Comparison of ENCODE assay signal across 8 mouse cellular contexts in genomic region chr9:37544447-37545165, GRCm38 (mm10). TPM values are rescaled to one million over a fixed set of nuclear protein-coding genes. Genes with fewer than 3 reads are reported as not detected.
DNase-seq lines count a peak whose midpoint lies in the region; ATAC-seq and TF ChIP-seq lines count a peak whose summit lies in the region.

No protein-coding gene starts in this region.

- 1% methylated on average over 29 of the region's 29 CpGs for WGBS in embryonic facial prominence, embryonic 11.5 days
- WGBS in heart, embryonic 13.5 days: 3% methylated on average over 29 of the region's 29 CpGs
- 2% methylated on average over 29 of the region's 29 CpGs for WGBS in kidney, embryonic 15.5 days
- 5% methylated on average over 29 of the region's 29 CpGs for WGBS in liver, embryonic 14.5 days (ENCODE audit: insufficient replicate concordance)

- H3K36me3 ChIP-seq in embryonic facial prominence, embryonic 11.5 days (replicated peaks; ENCODE audit: control insufficient read depth, insufficient read depth, low read depth, low read length): no peaks in the 10 kb centered on the region
- no peaks in the 10 kb centered on the region; the same call in 1 of the 2 replicates for H3K36me3 ChIP-seq in heart, embryonic 13.5 days
- H3K36me3 ChIP-seq in kidney, embryonic 15.5 days: no peaks in the 10 kb centered on the region
- H3K36me3 ChIP-seq in liver, embryonic 14.5 days (replicated peaks; ENCODE audit: control insufficient read depth, insufficient read depth, low read depth): no peaks in the 10 kb centered on the region

- ATAC-seq in embryonic facial prominence, embryonic 11.5 days (replicated peaks; ENCODE audit: insufficient number of reproducible peaks, low FRiP score, low TSS enrichment, low read depth): peak; percentile 21; the same call in 1 of the 2 replicates
- no peak; the same call in 1 of the 2 replicates for ATAC-seq in heart, embryonic 13.5 days (ENCODE audit: extremely low read depth, insufficient number of reproducible peaks, low FRiP score, low TSS enrichment)
- peak; percentile 76 for ATAC-seq in kidney, embryonic 15.5 days (replicated peaks; ENCODE audit: low FRiP score)
- ATAC-seq in liver, embryonic 14.5 days (ENCODE audit: insufficient read depth): peak; percentile 56

- peak overlapping the region; percentile 23 for H3K4me2 ChIP-seq in embryonic facial prominence, embryonic 11.5 days (ENCODE audit: low read depth, low read length)
- H3K4me2 ChIP-seq in heart, embryonic 13.5 days: peak overlapping the region; percentile 88
- peak overlapping the region; percentile 75 for H3K4me2 ChIP-seq in kidney, embryonic 15.5 days
- H3K4me2 ChIP-seq in liver, embryonic 14.5 days (ENCODE audit: low read depth): peak overlapping the region; percentile 67

- TF ChIP-seq CTCF in liver, embryonic 14.5 days (IDR thresholded peaks at IDR 0.05; ENCODE audit: low read depth): peak; percentile 80

- H3K27ac ChIP-seq in embryonic facial prominence, embryonic 11.5 days (replicated peaks; ENCODE audit: low read depth, low read length): no peak overlapping the region
- no peak overlapping the region; the same call in 1 of the 2 replicates for H3K27ac ChIP-seq in heart, embryonic 13.5 days (replicated peaks)
- no peak overlapping the region for H3K27ac ChIP-seq in kidney, embryonic 15.5 days
- H3K27ac ChIP-seq in liver, embryonic 14.5 days: no peak overlapping the region

- TF ChIP-seq EP300 in liver, embryonic 14.5 days (IDR thresholded peaks at IDR 0.05; ENCODE audit: low read depth): no peak

- no peak overlapping the region for H3K9ac ChIP-seq in embryonic facial prominence, embryonic 11.5 days (replicated peaks; ENCODE audit: low read length)
- H3K9ac ChIP-seq in heart, embryonic 13.5 days: peak overlapping the region; percentile 69
- 0 out of 2 replicates have a peak overlapping the region, but pooled peaks have one; percentile 8 for H3K9ac ChIP-seq in kidney, embryonic 15.5 days
- no peak overlapping the region for H3K9ac ChIP-seq in liver, embryonic 14.5 days (replicated peaks)

- peaks cover 15% of the 10 kb centered on the region for H3K27me3 ChIP-seq in embryonic facial prominence, embryonic 11.5 days (ENCODE audit: control insufficient read depth, insufficient read depth, low read length)
- H3K27me3 ChIP-seq in heart, embryonic 13.5 days (replicated peaks): peaks cover 51% of the 10 kb centered on the region
- H3K27me3 ChIP-seq in kidney, embryonic 15.5 days: peaks cover 60% of the 10 kb centered on the region
- H3K27me3 ChIP-seq in liver, embryonic 14.5 days (ENCODE audit: control insufficient read depth, insufficient read depth, low read length): peaks cover 7% of the 10 kb centered on the region; the same call in 1 of the 2 replicates

- peak overlapping the region; percentile 19; the same call in 1 of the 2 replicates for H3K4me3 ChIP-seq in embryonic facial prominence, embryonic 11.5 days (ENCODE audit: low read depth, low read length)
- peak overlapping the region; percentile 55 for H3K4me3 ChIP-seq in heart, embryonic 13.5 days
- peak overlapping the region; percentile 44 for H3K4me3 ChIP-seq in kidney, embryonic 15.5 days (replicated peaks)
- H3K4me3 ChIP-seq in liver, embryonic 14.5 days (ENCODE audit: insufficient read depth in 1 of 2, low read depth in 2 of 2, low read length in 2 of 2): peak overlapping the region; percentile 37 to 44

- no peaks in the 10 kb centered on the region for H3K9me3 ChIP-seq in embryonic facial prominence, embryonic 11.5 days (replicated peaks; ENCODE audit: control insufficient read depth, low read length)
- no peaks in the 10 kb centered on the region for H3K9me3 ChIP-seq in heart, embryonic 13.5 days
- no peaks in the 10 kb centered on the region for H3K9me3 ChIP-seq in kidney, embryonic 15.5 days (replicated peaks)
- H3K9me3 ChIP-seq in liver, embryonic 14.5 days (ENCODE audit: control insufficient read depth, low read length): no peaks in the 10 kb centered on the region

- peak; percentile 77 for DNase-seq in A20 (ENCODE audit: low read depth, low spot score)
- peak; percentile 80 for DNase-seq in adrenal gland, adult 2 months
- DNase-seq in embryonic facial prominence, embryonic 11.5 days (ENCODE audit: low spot score): peak; percentile 79
- no peak for DNase-seq in liver, embryonic 14.5 days (ENCODE audit: low read depth in 3 of 3, low spot score in 3 of 3)
- DNase-seq in natural killer cell, adult 2 months (ENCODE audit: low spot score in 2 of 2): peak; percentile 29 to 51
- peak; percentile 82 for DNase-seq in testis, postnatal 10 days (ENCODE audit: low spot score)

- H3K4me1 ChIP-seq in embryonic facial prominence, embryonic 11.5 days (ENCODE audit: control insufficient read depth, insufficient read depth, low read length): no peaks in the 10 kb centered on the region
- H3K4me1 ChIP-seq in heart, embryonic 13.5 days: peaks cover 26% of the 10 kb centered on the region
- H3K4me1 ChIP-seq in kidney, embryonic 15.5 days: peaks cover 24% of the 10 kb centered on the region
- H3K4me1 ChIP-seq in liver, embryonic 14.5 days (replicated peaks; ENCODE audit: control insufficient read depth in 2 of 2, insufficient read depth in 2 of 2, low read length in 1 of 2): peaks cover 0 to 3% of the 10 kb centered on the region in 2 experiments; a peak in 1 of 4 replicates

RNA-seq across cellular contexts. Expression of gene Vsig2, which starts 5.6 kb away (rescaled TPM):
- total RNA-seq in adrenal gland, adult 2 months (2021): 1 to 10 TPM; 1.8 to 3.0 TPM
- polyA plus RNA-seq in adrenal gland, adult 2 months (2012; rRNA removed): 8.8 and 8.9 TPM in 2 replicates
- polyA plus RNA-seq in embryonic facial prominence, embryonic 11.5 days (2014; fragmentation: Nextera tagmentation; extraction: Ambion mirVana): 0.49 TPM in 1 of 2 replicates, not detected in the other
- polyA plus RNA-seq in heart, embryonic 13.5 days (2015; fragmentation: Nextera tagmentation; extraction: Ambion mirVana): 1.4 and 1.6 TPM in 2 replicates
- 0.91 and 1.4 TPM in 2 replicates for polyA plus RNA-seq in kidney, embryonic 15.5 days (2015; fragmentation: Nextera tagmentation; extraction: Ambion mirVana)
- polyA plus RNA-seq in liver, embryonic 14.5 days (2012; rRNA removed): 0.70 and 0.81 TPM in 2 replicates
- polyA plus RNA-seq in liver, embryonic 14.5 days (2014; fragmentation: Nextera tagmentation; extraction: Ambion mirVana): 0.36 TPM in 1 of 2 replicates, not detected in the other

RNA-seq across cellular contexts. Expression of gene Nrgn, which starts 8.1 kb away (rescaled TPM):
- total RNA-seq in adrenal gland, adult 2 months (2021): 1 to 10 TPM; 1.5 to 2.8 TPM
- polyA plus RNA-seq in adrenal gland, adult 2 months (2012; rRNA removed): 1.9 and 3.8 TPM in 2 replicates
- 1.9 and 3.4 TPM in 2 replicates for polyA plus RNA-seq in embryonic facial prominence, embryonic 11.5 days (2014; fragmentation: Nextera tagmentation; extraction: Ambion mirVana)
- polyA plus RNA-seq in heart, embryonic 13.5 days (2015; fragmentation: Nextera tagmentation; extraction: Ambion mirVana): 5.5 and 5.8 TPM in 2 replicates
- polyA plus RNA-seq in kidney, embryonic 15.5 days (2015; fragmentation: Nextera tagmentation; extraction: Ambion mirVana): 3.4 and 4.2 TPM in 2 replicates
- polyA plus RNA-seq in liver, embryonic 14.5 days (2012; rRNA removed): 5.4 and 7.1 TPM in 2 replicates
- polyA plus RNA-seq in liver, embryonic 14.5 days (2014; fragmentation: Nextera tagmentation; extraction: Ambion mirVana): 5.4 and 7.6 TPM in 2 replicates

RNA-seq across cellular contexts. Expression of gene Siae, which starts 10.9 kb away (rescaled TPM):
- 10 to 100 TPM; 16.5 to 17.7 TPM for total RNA-seq in adrenal gland, adult 2 months (2021)
- polyA plus RNA-seq in adrenal gland, adult 2 months (2012; rRNA removed): 4.5 and 4.9 TPM in 2 replicates
- polyA plus RNA-seq in embryonic facial prominence, embryonic 11.5 days (2014; fragmentation: Nextera tagmentation; extraction: Ambion mirVana): 5.8 and 8.0 TPM in 2 replicates
- 9.6 and 10.1 TPM in 2 replicates for polyA plus RNA-seq in heart, embryonic 13.5 days (2015; fragmentation: Nextera tagmentation; extraction: Ambion mirVana)
- 9.5 and 9.6 TPM in 2 replicates for polyA plus RNA-seq in kidney, embryonic 15.5 days (2015; fragmentation: Nextera tagmentation; extraction: Ambion mirVana)
- 2.2 TPM in 2 replicates for polyA plus RNA-seq in liver, embryonic 14.5 days (2012; rRNA removed)
- 5.7 and 6.0 TPM in 2 replicates for polyA plus RNA-seq in liver, embryonic 14.5 days (2014; fragmentation: Nextera tagmentation; extraction: Ambion mirVana)

RNA-seq across cellular contexts. Expression of gene Esam, which starts 16.7 kb away (rescaled TPM):
- 10 to 100 TPM; 23.5 to 42.4 TPM for total RNA-seq in adrenal gland, adult 2 months (2021)
- 49.2 and 59.1 TPM in 2 replicates for polyA plus RNA-seq in adrenal gland, adult 2 months (2012; rRNA removed)
- polyA plus RNA-seq in embryonic facial prominence, embryonic 11.5 days (2014; fragmentation: Nextera tagmentation; extraction: Ambion mirVana): 26.3 and 33.1 TPM in 2 replicates
- polyA plus RNA-seq in heart, embryonic 13.5 days (2015; fragmentation: Nextera tagmentation; extraction: Ambion mirVana): 69.9 and 76.5 TPM in 2 replicates
- polyA plus RNA-seq in kidney, embryonic 15.5 days (2015; fragmentation: Nextera tagmentation; extraction: Ambion mirVana): 72.7 and 76.5 TPM in 2 replicates
- polyA plus RNA-seq in liver, embryonic 14.5 days (2012; rRNA removed): 6.5 and 7.3 TPM in 2 replicates
- polyA plus RNA-seq in liver, embryonic 14.5 days (2014; fragmentation: Nextera tagmentation; extraction: Ambion mirVana): 9.9 and 10.7 TPM in 2 replicates

RNA-seq across cellular contexts. Expression of gene Msantd2, which starts 55.5 kb away (rescaled TPM):
- 10 to 100 TPM; 15.3 to 22.7 TPM for total RNA-seq in adrenal gland, adult 2 months (2021)
- polyA plus RNA-seq in adrenal gland, adult 2 months (2012; rRNA removed): 26.0 and 29.9 TPM in 2 replicates
- 32.8 and 33.0 TPM in 2 replicates for polyA plus RNA-seq in embryonic facial prominence, embryonic 11.5 days (2014; fragmentation: Nextera tagmentation; extraction: Ambion mirVana)
- polyA plus RNA-seq in heart, embryonic 13.5 days (2015; fragmentation: Nextera tagmentation; extraction: Ambion mirVana): 14.3 and 14.7 TPM in 2 replicates
- 22.1 and 23.9 TPM in 2 replicates for polyA plus RNA-seq in kidney, embryonic 15.5 days (2015; fragmentation: Nextera tagmentation; extraction: Ambion mirVana)
- polyA plus RNA-seq in liver, embryonic 14.5 days (2012; rRNA removed): 6.6 and 9.3 TPM in 2 replicates
- polyA plus RNA-seq in liver, embryonic 14.5 days (2014; fragmentation: Nextera tagmentation; extraction: Ambion mirVana): 3.8 TPM in 2 replicates

Comparison
In these comparisons a context has a peak if more than half of its experiments do, and no peak if none do; other contexts are left out.
1. DNase-seq: peak in A20 (single experiment), adrenal gland, adult 2 months (single experiment), embryonic facial prominence, embryonic 11.5 days (single experiment), natural killer cell, adult 2 months (2 of 2) and testis, postnatal 10 days (single experiment); none in liver, embryonic 14.5 days (0 of 3).
2. H3K4me2 ChIP-seq: peak in every context shown above with its lines; median percentile 88 in heart, embryonic 13.5 days; 75 in kidney, embryonic 15.5 days; 67 in liver, embryonic 14.5 days; 23 in embryonic facial prominence, embryonic 11.5 days.
3. H3K9ac ChIP-seq: peak in heart, embryonic 13.5 days (single experiment) and kidney, embryonic 15.5 days (single experiment); none in embryonic facial prominence, embryonic 11.5 days (single experiment) and liver, embryonic 14.5 days (single experiment).
4. Peak in every context shown above with its lines, with median percentiles within 50 percentile points of each other: H3K4me3 ChIP-seq.